Mouse (Mus musculus) midbrain, embryonic 10.5 days (tissue): ENCODE data around the gene Polr1a. TPM values are rescaled to one million over a fixed set of nuclear protein-coding genes. Genes with fewer than 3 reads are reported as not detected.
"Not testable (repeated sequence)": the region's sequence is repeated elsewhere in the genome, so short reads cannot be mapped to it uniquely, and the experiment has no call there.

Experiments used
- DNase-seq: peaks from one replicate; pipeline ENCODE4 v3.0.0-alpha.2; 2017; ENCODE audit warnings: low spot score
- H3K27ac ChIP-seq: fragments of 300-500 bp; sonication (generic); replicated peaks from 2 replicates; pipeline ENCODE4 v1.5.1; 2016; ENCODE audit warnings: mild to moderate bottlenecking
- H3K27me3 ChIP-seq: fragments of 300-500 bp; sonication (generic); 2 replicates; pipeline ENCODE4 v1.6.1; 2016; ENCODE audit warnings: low read depth, mild to moderate bottlenecking; ENCODE audit not compliant: poor library complexity, severe bottlenecking
- H3K36me3 ChIP-seq: fragments of 300-500 bp; sonication (generic); 2 replicates; pipeline ENCODE4 v1.6.1; 2016; ENCODE audit warnings: mild to moderate bottlenecking, moderate library complexity
- H3K4me1 ChIP-seq: fragments of 300-500 bp; sonication (generic); 2 replicates; pipeline ENCODE4 v1.6.1; 2016
- H3K4me3 ChIP-seq: fragments of 300-500 bp; sonication (generic); 2 replicates; pipeline ENCODE4 v1.5.1; 2016; ENCODE audit warnings: mild to moderate bottlenecking, moderate library complexity
- H3K9me3 ChIP-seq: fragments of 300-500 bp; sonication (generic); replicated peaks from 2 replicates; pipeline ENCODE4 v1.6.1; 2016; ENCODE audit warnings: mild to moderate bottlenecking
- WGBS: fragments of 180-500 bp; shearing (Covaris S2); methylation state at CpG from one replicate; pipeline ENCODE4 v1.1.7; 2016; 5-methylcytosine and 5-hydroxymethylcytosine counted together
- polyA plus RNA-seq: library from polyadenylated mRNA; unstranded; fragments of >200 nt; fragmentation: Nextera tagmentation; extraction: Ambion mirVana; gene quantifications from 2 replicates; pipeline ENCODE4 v1.2.1, GENCODE M21; 2016

The Polr1a gene
- 40.2 and 43.0 TPM in 2 replicates for polyA plus RNA-seq

GRCm38 (mm10) chr6:71908481-71909381 lies at the start of gene Polr1a, which contains the start of gene Ptcd3:
Gene Polr1a (plus strand): TSS chr6:71909053.
Gene Ptcd3 (minus strand): TSS chr6:71908750.
- Histone ChIP-seq H3K27me3 (no peaks in the 10 kb centered on the region), H3K36me3 (peaks cover 49% of the 10 kb centered on the region), H3K9me3 (no peaks in the 10 kb centered on the region), H3K4me3 (peak within 1 kb of the TSS; percentile 72), H3K27ac (peak within 1 kb of the TSS; percentile 97), H3K4me1 (peaks cover 23% of the 10 kb centered on the region)
- under 1% methylated on average over 58 of the region's 58 CpGs for WGBS
- peak; percentile 92 for DNase-seq

- Histone ChIP-seq H3K27ac (no peak overlapping the region), H3K9me3 (no peaks in the 10 kb centered on the region; the same call in 1 of the 2 replicates), H3K4me1 (no peaks in the 10 kb centered on the region), H3K4me3 (no peak overlapping the region), H3K27me3 (no peaks in the 10 kb centered on the region), H3K36me3 (peaks cover 98% of the 10 kb centered on the region)
- DNase-seq = no peak
- 92% methylated on average over 2 of the region's 2 CpGs for WGBS
Observed at GRCm38 (mm10) chr6:71867751-71868150, 41.1 kb upstream of the Polr1a start.

GRCm38 (mm10) chr6:71868809-71869208 lies 40.0 kb upstream of the Polr1a start:
- Histone ChIP-seq H3K27me3 (no peaks in the 10 kb centered on the region), H3K9me3 (no peaks in the 10 kb centered on the region; the same call in 1 of the 2 replicates), H3K4me3 (no peak overlapping the region), H3K27ac (no peak overlapping the region), H3K4me1 (no peaks in the 10 kb centered on the region), H3K36me3 (peaks cover 98% of the 10 kb centered on the region)
- WGBS = 86% methylated on average over 1 of the region's 1 CpGs
- DNase-seq = no peak

- Histone ChIP-seq H3K27ac (no peak overlapping the region), H3K4me1 (no peaks in the 10 kb centered on the region), H3K36me3 (peaks cover 98% of the 10 kb centered on the region), H3K9me3 (no peaks in the 10 kb centered on the region), H3K4me3 (no peak overlapping the region), H3K27me3 (no peaks in the 10 kb centered on the region)
- 96% methylated on average over 9 of the region's 9 CpGs for WGBS
- no peak for DNase-seq
Observed at GRCm38 (mm10) chr6:71871396-71871795, 37.5 kb upstream of the Polr1a start.

- DNase-seq = no peak
- no peak overlapping the region for H3K27ac ChIP-seq
- 90% methylated on average over 3 of the region's 3 CpGs for WGBS
- H3K4me3 ChIP-seq = no peak overlapping the region
- no peaks in the 10 kb centered on the region for H3K27me3 ChIP-seq
- no peaks in the 10 kb centered on the region for H3K9me3 ChIP-seq
- no peaks in the 10 kb centered on the region for H3K4me1 ChIP-seq
- peaks cover 94% of the 10 kb centered on the region for H3K36me3 ChIP-seq
Observed at GRCm38 (mm10) chr6:71877965-71878760, 30.7 kb upstream of the Polr1a start.

- no peak for DNase-seq
- peaks cover 100% of the 10 kb centered on the region for H3K36me3 ChIP-seq
- H3K4me3 ChIP-seq = no peak overlapping the region
- H3K9me3 ChIP-seq = no peaks in the 10 kb centered on the region
- H3K4me1 ChIP-seq = no peaks in the 10 kb centered on the region
- H3K27me3 ChIP-seq = no peaks in the 10 kb centered on the region
- 93% methylated on average over 4 of the region's 4 CpGs for WGBS
- no peak overlapping the region for H3K27ac ChIP-seq
Observed at GRCm38 (mm10) chr6:71893263-71893662, 15.6 kb upstream of the Polr1a start.

GRCm38 (mm10) chr6:71907702-71908235 lies 1.1 kb upstream of the Polr1a start:
- 14% methylated on average over 4 of the region's 4 CpGs for WGBS
- no peaks in the 10 kb centered on the region for H3K9me3 ChIP-seq
- peaks cover 51% of the 10 kb centered on the region for H3K36me3 ChIP-seq
- H3K4me1 ChIP-seq = peaks cover 23% of the 10 kb centered on the region
- H3K4me3 ChIP-seq = peak overlapping the region; percentile 72
- no peak for DNase-seq
- peak overlapping the region; percentile 97 for H3K27ac ChIP-seq
- no peaks in the 10 kb centered on the region for H3K27me3 ChIP-seq

- Histone ChIP-seq H3K4me1 (peaks cover 23% of the 10 kb centered on the region), H3K36me3 (peaks cover 49% of the 10 kb centered on the region), H3K4me3 (peak overlapping the region; percentile 72), H3K9me3 (no peaks in the 10 kb centered on the region), H3K27ac (peak overlapping the region; percentile 97), H3K27me3 (no peaks in the 10 kb centered on the region)
- WGBS = 30% methylated on average over 10 of the region's 10 CpGs
- DNase-seq = no peak
Observed at GRCm38 (mm10) chr6:71909384-71909783, 531 bp downstream of the Polr1a start.

- Histone ChIP-seq H3K4me1 (peaks cover 23% of the 10 kb centered on the region), H3K27me3 (no peaks in the 10 kb centered on the region), H3K27ac (peak overlapping the region; percentile 97; the same call in 1 of the 2 replicates), H3K36me3 (peaks cover 49% of the 10 kb centered on the region), H3K9me3 (no peaks in the 10 kb centered on the region), H3K4me3 (peak overlapping the region; percentile 72)
- no peak for DNase-seq
- WGBS = 81% methylated on average over 6 of the region's 6 CpGs
Observed at GRCm38 (mm10) chr6:71909840-71910239, 987 bp downstream of the Polr1a start.

GRCm38 (mm10) chr6:71911686-71912450 lies 3.0 kb downstream of the Polr1a start:
- WGBS = 83% methylated on average over 5 of the region's 5 CpGs
- Histone ChIP-seq H3K4me3 (no peak overlapping the region), H3K27ac (no peak overlapping the region), H3K9me3 (no peaks in the 10 kb centered on the region), H3K4me1 (peaks cover 23% of the 10 kb centered on the region), H3K36me3 (peaks cover 50% of the 10 kb centered on the region), H3K27me3 (no peaks in the 10 kb centered on the region)
- no peak for DNase-seq

- H3K36me3 ChIP-seq = peaks cover 100% of the 10 kb centered on the region
- H3K9me3 ChIP-seq = no peaks in the 10 kb centered on the region
- no peaks in the 10 kb centered on the region for H3K27me3 ChIP-seq
- WGBS = 95% methylated on average over 7 of the region's 7 CpGs
- H3K4me3 ChIP-seq = no peak overlapping the region
- H3K27ac ChIP-seq = no peak overlapping the region
- H3K4me1 ChIP-seq = no peaks in the 10 kb centered on the region
- no peak for DNase-seq
Observed at GRCm38 (mm10) chr6:71920752-71921151, 11.9 kb downstream of the Polr1a start.

GRCm38 (mm10) chr6:71925233-71925632 lies 16.4 kb downstream of the Polr1a start:
- H3K9me3 ChIP-seq, H3K27me3 ChIP-seq, DNase-seq, H3K27ac ChIP-seq, H3K4me3 ChIP-seq, H3K4me1 ChIP-seq: not testable (repeated sequence)
- peaks cover 97% of the 10 kb centered on the region for H3K36me3 ChIP-seq
- 92% methylated on average over 5 of the region's 5 CpGs for WGBS
